Mouse (Mus musculus) frontal cortex, postnatal 14 days (tissue): ENCODE data around the gene Mlh1.

Experiments
- DNase-seq, 2 experiments: peaks; one replicate each; pipeline ENCODE4 v3.0.0; 2022; ENCODE audit warnings: low spot score in 2 of 2

Gene Mlh1

DNA sequence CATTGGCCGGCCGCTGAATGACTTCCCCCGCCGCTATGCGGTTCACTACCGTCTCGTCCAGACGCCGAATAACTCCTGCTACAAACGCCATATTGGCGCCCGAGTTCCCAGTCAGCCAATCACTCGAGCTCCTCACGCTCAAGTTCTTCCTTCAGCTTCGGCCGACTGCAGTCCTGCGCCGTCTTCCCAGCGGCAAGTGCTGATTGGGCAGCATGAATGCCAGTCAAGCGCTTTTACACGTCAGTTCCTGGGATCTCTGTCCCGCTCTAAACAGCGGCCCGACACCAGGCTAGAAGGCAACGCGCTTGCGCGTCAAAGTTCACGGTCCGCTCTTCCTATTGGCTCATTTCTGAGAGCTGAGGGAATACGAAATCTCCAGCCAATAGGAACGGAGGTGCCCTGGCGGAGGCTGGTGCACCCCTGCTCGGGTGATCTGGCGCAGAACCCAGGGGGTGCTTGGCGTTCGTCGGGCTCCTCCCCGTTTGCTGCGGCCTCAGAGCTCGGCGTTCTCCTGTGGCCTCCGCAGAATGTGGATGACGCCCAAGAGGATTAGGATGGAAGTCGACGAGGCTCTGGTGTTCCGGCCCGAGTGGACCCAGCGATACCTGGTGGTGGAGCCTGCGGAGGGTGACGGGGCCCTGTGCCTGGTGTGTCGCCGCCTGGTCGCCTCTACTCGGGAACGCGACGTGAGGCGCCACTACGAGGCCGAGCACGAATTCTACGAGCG is at the start of gene Mlh1, which contains the start of gene Epm2aip1:
Mlh1 (minus strand) TSS at position 358 of the 727 bp plus-strand sequence.
Epm2aip1 (plus strand) TSS at position 496 of the 727 bp plus-strand sequence.
- peak; percentile 98 to 99 for DNase-seq

DNA sequence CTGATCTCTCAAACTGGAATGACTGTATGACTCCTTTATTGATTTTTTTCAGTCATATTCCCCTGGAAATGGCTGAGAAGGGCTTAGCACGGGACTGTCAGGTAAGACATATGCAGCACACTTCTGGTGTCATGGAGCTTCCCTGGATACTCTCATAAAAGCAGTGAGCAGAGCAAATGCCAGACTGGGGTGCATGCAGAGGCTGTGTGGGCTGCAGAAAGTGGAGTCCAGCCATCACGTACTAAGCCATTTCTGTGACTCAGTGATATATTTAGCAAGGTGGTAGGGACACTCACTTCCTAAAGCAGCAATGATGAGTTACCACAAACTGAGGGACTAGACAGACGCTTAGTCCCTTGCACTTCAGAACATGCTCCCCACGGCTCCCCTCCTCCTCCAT is 49.3 kb upstream of the Mlh1 start:
- DNase-seq = no peak

DNA sequence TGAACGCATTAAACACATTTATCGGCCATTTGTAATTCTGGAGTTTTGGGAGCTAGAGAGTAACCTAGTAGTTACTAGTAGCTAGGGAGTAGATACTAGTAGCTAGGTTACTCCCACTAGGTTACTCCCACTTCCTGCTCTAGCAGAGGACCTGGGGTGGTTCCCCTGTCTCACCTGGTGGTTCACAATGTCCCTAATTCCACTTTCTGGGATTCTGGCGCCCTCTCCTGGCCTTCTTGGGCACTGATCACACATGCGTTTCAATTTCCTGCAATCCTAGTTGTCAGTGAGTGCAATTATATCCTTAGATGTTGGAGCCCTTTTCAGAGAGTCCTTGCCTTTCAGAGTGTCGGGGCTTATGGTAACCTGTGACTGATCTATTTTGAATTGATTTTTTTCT is 42.6 kb upstream of the Mlh1 start:
- DNase-seq = peak; percentile 52 to 62

DNA sequence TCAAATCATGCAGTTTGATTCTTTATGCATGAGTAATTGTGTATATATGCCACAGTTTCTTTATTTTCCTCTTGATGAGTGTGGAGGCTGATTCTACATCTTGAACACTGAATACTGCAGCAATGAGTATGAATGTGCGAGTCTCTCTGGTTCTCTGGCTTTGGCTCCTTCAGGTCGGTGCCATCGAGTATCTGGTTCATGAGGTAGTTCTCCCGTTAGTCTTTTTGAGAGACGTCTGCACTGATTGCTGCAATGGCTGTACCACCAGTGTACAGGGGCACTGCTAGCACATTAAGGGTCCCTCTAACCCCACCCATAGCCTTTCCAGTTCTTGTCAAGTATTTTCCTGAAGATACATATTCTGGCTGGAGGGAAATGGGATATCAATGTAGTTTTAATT is 42.2 kb upstream of the Mlh1 start:
- DNase-seq = no peak

DNA sequence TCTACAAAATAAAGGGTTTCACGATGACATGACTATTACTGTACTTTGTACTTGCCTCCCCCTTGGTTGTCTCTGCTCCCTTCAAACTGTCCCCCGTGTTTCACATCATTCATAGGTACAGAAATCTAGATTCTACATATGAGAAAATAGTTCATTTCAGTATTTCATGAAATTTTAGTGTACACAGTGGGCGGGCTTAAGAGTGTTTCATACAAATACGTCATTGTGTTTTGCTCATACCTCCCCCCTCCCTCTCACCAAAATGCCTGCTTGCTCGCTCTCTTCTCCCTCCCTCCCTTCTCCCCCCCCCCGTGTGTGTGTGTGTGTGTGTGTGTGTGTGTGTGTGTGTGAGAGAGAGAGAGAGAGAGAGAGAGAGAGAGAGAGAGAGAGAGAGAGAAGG is 41.7 kb upstream of the Mlh1 start:
- DNase-seq = no peak

DNA sequence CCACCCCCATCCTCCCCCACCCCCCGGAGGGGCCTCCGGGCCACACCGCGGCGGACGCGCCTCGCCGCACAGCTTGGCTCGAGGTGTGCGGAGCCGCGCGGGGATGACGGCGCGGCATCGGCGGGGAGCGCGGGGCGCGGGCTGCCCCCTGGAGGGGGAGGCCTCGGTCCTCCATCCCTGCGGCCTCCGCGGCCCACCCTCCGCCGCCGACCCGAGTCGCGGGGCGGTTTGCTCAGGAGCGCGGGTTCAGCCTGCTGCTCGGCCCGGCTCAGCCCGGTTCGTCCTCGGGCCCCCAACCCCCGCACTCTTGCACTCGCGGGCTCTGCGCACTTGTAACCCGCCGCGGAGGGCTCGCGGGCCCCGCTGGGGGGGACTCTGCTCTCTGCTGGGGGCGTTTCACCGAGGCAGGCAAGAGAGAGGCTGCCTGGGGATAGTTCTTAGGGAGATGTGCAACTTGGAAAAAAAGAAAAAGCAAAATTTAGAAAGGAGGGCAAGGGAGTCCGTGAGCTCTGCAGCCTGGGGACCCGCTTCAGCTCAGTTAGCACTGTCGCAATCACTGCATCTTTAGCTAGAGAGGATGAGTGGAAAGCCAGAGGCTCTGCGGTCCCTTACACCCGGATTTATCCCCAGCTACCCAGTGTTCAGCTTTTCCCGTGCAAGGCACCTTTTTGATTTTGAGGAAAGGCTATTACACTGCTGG is 41.0 kb upstream of the Mlh1 start:
- DNase-seq = no peak

DNA sequence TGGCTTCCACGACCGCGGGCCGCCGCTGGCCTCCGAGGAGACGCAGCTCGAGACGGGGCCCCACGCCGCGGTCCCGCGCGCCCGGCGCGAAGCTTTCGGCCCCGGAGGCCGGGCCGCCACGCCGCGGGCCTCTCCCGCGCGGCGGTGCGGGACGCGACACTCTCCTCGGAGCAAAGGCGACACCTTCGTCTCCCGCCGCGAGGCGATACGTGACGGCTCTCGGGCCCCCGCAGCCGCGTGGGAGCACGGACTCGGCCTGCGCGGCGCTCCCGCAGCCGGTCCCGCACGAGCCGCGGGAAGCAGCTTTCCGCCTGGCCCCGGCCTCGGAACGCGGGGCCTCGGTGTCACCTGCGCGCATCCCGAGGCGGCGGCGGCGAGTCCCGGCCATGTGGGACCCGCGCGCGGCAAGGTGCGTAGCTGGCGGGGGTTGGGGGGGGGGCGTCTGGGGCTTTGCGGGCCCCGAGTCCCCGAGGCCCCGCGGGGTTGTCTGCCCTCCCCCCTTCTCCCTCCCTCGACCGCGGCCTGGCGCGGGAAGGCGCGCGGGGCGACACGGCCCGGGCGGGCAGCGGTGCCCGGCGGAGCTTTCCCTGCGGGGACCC is 40.4 kb upstream of the Mlh1 start:
- DNase-seq = no peak

DNA sequence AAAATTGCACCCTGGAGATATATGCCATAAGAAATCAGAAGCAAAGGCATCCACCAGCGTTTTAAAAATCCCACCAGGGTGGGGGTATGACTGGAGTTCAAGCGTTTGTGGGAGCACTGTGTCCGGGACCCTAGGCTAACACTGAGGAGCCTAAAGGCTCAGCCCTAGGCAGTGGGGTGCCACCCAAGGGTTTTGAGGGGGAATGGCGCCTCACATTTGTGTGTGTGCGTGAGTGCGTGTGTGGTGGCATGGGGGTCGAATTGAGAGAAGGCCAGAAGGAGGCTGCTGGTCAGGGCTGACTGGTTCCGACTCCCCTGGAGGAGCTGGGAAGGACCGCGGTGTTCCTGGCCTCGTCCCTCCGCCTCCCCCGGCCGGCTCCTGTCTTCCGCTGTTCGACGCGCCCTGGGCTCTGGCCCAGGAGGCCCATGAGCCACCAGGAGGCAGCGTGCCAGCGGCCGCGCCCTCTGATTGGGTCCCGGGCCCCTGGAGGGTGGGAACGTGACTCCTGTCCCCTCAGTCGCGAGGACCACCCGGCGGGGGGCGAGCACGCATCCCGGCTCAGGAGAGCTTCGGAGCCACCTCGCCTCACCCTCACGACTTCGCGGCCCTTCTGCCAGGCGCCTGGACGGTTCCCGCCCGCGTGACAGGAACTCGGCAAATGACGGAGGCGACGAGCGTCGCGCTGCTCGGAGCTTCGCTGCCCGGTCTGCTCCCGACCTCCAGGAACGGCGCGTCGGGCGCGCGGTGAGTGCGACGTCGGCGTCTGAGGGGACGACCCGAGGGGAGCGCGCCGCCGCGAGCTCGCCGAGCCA is 39.6 kb upstream of the Mlh1 start, which contains the start of gene Trank1:
Trank1 (plus strand) TSS at position 709 of the 812 bp plus-strand sequence.
- peak in 1 of 2 experiments; percentile 38 for DNase-seq

DNA sequence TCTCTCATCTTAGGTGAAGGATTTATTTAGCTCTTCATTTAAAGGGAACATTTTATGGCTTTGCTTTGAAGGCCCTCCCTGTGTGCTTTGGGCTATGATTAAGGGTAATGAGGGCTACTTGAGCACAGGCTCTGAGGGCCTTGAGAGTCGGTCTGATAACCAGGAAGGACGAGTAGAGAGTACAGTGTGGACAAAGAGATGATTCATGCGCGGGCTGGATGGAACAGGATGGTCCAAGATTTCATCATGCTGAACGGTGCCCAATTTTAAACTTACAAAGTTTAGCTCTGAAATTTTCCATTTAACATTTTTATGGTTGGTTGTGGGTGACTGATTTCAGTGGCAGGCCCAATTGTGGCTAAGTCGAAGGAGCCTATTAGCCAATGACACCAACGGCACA is 34.6 kb upstream of the Mlh1 start:
- no peak for DNase-seq

DNA sequence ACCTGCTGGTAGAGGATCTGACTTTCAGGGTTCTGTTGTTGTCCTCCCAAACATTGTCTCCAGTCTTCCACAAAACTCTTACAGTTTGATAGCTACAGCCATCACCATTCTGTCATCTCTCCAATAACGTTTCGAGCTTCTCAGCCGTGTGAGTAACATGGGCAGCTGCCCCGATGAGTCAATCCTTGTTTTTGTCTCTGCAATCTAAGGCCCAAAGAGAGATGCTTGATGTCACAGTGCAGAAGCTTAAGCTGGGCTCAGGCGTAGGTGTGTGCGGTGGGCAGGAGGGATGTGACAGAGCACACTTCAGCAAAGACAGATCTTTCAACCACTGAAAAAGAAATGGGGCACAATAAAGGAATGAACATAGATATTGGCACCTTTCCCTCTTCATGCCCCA is 32.4 kb upstream of the Mlh1 start:
- DNase-seq = no peak

DNA sequence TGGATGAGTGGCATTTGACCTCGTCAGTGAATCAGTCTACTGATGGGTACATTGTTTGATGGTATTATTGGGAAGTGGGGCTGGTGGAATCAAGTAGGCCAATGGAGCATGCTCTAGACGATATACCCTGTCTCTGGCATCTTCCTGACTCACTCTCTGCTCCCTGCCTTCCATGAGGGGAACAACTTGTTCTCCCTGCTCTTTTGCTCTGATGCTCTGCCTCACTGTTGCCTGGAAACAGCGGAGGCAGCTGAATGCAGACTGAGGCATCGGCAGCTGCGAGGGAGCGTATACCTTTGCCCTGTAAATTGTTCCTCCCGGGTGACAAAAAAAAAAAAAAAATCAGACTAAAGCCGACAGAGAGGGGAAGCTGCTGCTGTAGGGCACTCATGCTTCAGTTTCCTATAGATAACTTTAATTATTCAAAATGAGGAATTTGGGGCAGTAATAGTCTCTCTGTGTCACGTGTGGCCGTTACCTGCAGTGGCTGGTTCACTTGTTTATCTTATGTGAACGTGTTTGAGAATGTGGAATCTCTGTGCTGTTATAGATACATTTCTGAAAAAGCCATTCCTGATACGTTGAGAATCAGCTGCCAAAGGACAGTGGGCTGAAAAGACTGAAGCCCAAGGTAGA is 30.7 kb upstream of the Mlh1 start:
- no peak for DNase-seq

DNA sequence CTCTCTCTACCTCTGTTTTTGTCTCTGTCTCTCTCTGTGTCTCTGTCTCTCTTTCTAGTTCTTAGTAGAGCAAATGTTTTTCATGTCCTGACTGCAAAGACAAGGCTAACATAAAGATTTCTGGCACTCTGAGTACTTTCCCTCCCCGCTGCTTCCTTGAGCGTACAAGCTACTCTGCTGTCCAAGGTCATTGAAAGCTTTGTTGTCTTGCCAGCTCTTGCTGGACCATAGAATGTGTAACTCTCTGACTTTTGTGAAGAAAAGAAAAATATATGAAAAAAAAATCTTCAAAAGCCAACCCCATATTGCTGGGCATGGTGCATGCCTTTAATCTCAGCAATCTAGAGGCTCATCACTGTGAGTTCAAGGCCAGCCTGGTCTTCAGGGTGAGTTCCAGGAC is 27.0 kb upstream of the Mlh1 start:
- DNase-seq = no peak

DNA sequence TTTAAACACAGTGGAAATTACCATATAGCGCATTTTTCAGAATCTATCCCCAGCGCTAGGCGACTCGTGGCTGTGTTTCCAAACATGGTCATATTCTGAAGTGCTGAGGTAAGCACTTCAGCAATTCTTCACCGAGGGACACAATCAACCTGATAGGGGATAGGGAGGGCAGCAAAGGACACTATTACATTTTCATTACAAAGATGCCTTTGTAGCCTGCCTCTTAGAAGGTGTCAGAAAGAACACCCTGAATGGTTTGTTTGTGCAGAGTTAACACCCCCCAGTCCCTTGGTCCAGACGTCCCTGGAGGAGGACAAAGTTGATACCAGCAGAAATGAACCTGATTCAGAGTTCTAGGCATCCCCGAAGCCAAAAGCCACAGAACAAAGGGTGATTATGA is 24.8 kb upstream of the Mlh1 start:
- no peak for DNase-seq

DNA sequence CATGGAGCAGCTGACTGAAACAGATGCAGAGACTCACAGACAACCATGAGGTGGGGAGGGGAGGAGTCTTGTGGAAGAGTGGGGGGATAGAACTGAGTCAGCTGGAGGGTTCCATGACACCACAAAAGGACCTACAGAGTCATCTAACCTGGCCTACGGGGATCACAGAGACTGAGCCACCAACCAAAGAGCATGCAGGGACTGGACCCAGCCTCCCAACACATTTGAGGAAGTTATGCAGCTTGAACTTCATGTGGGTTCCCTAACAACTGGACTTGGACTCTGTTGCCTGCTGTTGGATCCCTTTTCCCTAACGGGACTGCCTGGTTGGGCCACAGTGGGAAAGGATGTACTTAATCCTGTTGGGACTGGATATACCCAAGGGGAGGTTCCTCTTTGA is 23.7 kb upstream of the Mlh1 start:
- no peak for DNase-seq

DNA sequence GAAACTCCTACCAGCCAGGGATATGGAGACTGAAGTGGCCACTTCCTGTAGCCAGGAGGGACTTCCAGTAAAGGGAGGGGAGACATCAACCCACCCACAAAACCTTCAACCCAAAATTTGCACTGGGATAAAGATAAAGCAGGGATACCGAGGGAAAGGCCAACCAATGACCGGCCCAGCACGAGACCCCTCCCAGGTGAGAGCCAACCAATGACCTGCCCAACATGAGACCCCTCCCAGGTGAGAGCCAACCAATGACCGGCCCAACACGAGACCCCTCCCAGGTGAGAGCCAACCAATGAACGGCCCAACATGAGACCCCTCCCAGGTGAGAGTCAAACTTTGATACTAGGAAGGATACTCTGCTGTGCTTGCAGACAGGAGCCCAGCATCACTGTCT is 23.3 kb upstream of the Mlh1 start:
- DNase-seq = no peak

DNA sequence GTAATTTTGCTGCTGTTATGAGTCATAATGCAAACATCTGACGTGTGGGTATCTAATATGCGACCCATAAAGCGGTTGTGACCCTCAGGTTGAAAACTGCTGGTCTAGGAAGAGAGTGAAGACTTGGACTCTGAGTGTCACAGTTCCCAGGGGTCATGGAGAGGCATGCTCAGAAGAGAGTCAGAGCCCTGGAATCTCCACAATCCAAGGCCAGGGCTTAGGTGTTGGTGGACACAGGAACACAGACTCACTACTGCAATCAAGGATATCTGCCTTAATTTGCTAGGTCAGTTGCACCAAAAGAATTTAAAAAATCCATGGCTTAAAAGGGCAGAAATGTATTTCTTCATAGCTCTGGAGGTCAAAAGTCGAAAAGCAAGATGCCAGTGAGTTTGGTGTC is 21.6 kb upstream of the Mlh1 start:
- DNase-seq = no peak

DNA sequence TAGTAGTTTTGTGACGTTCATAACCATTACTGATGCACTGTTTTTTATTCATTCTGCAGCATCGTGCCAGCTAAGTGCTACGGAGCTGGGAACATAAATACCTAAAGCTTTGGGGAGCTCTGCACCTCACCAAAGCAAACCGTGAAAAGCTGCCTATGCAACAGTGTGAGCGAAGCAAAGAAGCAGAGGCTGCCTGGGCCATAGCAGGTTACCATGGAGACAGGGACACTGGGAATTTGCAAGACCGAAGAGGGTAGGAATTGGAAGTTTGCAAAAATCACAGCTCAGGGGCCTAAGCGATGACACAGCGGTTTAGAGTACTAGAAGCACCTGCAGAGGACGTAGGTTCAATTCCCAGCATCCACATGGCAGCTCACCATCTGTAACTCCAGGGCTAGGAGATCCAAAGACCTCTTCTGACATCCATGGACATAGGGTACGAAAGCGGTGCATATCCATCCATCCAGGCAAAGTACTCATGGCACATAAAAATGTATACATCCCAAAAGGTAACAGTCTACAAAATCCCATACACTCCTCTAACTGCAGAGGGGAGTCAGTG is 19.0 kb upstream of the Mlh1 start:
- DNase-seq = no peak

DNA sequence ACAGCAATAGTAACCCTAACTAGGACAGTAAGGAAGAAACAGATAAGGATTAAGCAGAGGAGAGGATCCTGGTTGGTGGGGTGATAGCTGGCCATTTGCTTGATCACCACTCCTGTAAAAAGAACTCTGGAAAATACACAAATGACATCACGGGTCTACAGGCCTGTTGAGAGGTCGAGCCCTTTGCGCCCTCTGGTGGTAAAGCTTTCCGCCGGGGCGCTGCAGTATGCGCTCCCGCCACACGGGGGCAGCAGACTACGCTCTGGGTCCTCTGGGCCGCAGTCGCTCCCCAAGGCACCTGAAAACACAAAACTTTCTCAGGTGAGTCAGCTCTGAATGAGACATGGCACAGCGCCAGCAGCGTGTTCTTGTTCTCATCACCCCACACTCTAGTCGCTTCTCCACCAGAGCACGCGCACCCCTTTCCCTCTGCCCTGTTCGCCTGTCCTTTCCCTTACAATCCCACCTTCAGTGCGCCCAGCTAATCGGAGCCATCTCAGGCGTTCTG is 18.3 kb upstream of the Mlh1 start:
- DNase-seq = peak; percentile 82 to 89

DNA sequence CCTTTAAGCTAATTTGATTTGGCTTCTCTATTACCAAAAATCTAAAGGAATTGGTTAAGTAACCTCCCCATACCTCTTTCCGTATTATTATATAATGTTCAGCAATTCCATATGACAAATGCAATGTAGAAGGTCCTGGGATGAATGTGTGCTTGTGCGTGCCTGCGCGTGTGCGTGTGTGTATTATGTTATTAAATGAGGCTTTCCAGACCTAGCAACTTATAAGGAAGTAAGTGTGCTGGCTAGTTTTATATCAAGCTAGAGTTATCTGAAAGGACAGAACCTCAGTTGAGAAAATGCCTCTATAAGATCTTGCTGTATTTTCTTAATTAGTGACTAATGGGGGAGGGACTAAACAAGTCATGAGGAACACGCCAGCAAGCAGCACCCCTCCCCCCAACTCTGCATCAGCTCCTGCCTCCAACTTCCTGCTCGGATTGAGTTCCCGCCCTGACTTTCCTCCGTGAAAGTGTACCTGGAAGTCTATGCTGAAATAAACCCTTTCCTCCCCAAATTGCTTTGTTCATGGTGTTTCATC is 17.8 kb upstream of the Mlh1 start:
- DNase-seq = no peak

DNA sequence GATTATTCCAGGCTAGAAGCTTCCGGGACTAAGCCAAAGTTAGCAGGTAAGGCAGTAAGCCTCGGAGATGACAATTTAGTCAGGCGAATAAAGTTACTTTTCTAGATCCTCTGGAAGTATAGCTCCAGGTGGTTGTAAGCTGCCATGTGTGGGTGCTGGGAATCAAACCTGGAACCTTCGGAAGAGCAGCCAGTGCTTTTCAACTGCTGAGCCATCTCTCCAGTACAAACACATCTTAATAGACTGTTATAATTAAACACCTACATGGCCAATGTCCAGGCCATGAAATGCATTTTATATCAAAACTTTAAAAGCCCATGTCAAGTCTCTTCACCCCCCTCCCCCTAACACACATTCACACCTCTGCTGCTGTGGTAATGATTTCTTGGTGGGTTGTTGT is 16.4 kb upstream of the Mlh1 start:
- no peak for DNase-seq

DNA sequence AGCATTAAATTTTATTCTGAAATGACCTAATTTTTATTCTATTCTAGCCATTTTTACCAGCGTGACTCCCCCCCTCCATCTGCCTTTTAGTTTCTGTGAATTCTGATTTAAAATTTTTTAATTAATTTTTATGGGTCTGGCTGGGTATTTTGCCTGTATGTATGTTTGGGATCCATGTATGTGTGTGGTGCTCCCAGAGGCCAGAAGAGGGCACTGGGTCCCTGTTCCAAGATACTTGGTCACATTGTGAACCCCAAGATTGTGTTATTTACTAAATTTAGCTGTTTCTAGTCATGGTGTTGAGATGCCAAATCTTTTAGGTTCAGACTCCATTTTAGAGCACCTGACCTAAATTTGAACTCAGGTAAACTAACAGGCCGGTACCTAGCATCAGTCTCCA is 14.9 kb upstream of the Mlh1 start:
- DNase-seq = no peak
